Mouse (Mus musculus) small intestine, adult 2 months (tissue): ENCODE data around the gene Myzap. TPM values are rescaled to one million over a fixed set of nuclear protein-coding genes. Genes with fewer than 3 reads are reported as not detected.
A peak's percentile ranks its signal among the peaks of the same experiment; 100 is the strongest.
"Not testable (repeated sequence)": the region's sequence is repeated elsewhere in the genome, so short reads cannot be mapped to it uniquely, and the experiment has no call there.

ENCODE experiments used
- H3K27ac ChIP-seq: fragments of 200-500 bp; 2 replicates; pipeline ENCODE4 v1.5.1; 2012; ENCODE audit warnings: low read depth, low read length, control low read depth, inconsistent platforms; ENCODE audit not compliant: insufficient read depth
- H3K27me3 ChIP-seq: fragments of 200-500 bp; 2 replicates; pipeline ENCODE4 v1.6.1; 2012; ENCODE audit warnings: mild to moderate bottlenecking, moderate library complexity, low read length, inconsistent platforms; ENCODE audit not compliant: control insufficient read depth, insufficient read depth
- H3K36me3 ChIP-seq: fragments of 200-500 bp; 2 replicates; pipeline ENCODE4 v1.6.1; 2012; ENCODE audit warnings: mild to moderate bottlenecking, low read length, control low read depth, inconsistent platforms; ENCODE audit not compliant: control insufficient read depth, insufficient read depth
- H3K4me1 ChIP-seq: fragments of 200-500 bp; 2 replicates; pipeline ENCODE4 v1.6.1; 2012; ENCODE audit warnings: low read length, inconsistent platforms, mixed read lengths; ENCODE audit not compliant: control insufficient read depth, insufficient read depth, insufficient read length
- H3K4me3 ChIP-seq: fragments of 200-500 bp; 2 replicates; pipeline ENCODE4 v1.5.1; 2012; ENCODE audit warnings: low read depth, mild to moderate bottlenecking, control low read depth, inconsistent platforms, low read length, moderate library complexity
- CTCF ChIP-seq: fragments of 200-500 bp; IDR thresholded peaks from 2 replicates; pipeline ENCODE4 v1.5.1; 2012; ENCODE audit warnings: low read depth, mild to moderate bottlenecking, control low read depth, inconsistent platforms, low read length, moderate library complexity, mixed read lengths; ENCODE audit not compliant: insufficient replicate concordance, insufficient read length; ENCODE audit errors: extremely low read depth
- POLR2A ChIP-seq: fragments of 200-500 bp; IDR thresholded peaks from 2 replicates; pipeline ENCODE4 v1.6.1; 2012; ENCODE audit warnings: low read depth, mild to moderate bottlenecking, control low read depth, inconsistent platforms, low read length, moderate library complexity
- WGBS: fragments of 180-500 bp; shearing (Covaris S2); methylation state at CpG from one replicate; pipeline ENCODE4 v1.1.7; 2018; 5-methylcytosine and 5-hydroxymethylcytosine counted together
- polyA plus RNA-seq: library from polyadenylated mRNA; depleted of rRNA; stranded (reverse); fragments of >200 nt; gene quantifications from 2 replicates; pipeline ENCODE4 v1.2.3, GENCODE M21; 2012

Gene Myzap
- polyA plus RNA-seq, 1 experiment, result 14.2 TPM

GRCm38 (mm10) chr9:71493771-71494170 lies 98.4 kb downstream of the Myzap start:
- Histone ChIP-seq H3K27me3 (no peaks in the 10 kb centered on the region), H3K36me3 (no peaks in the 10 kb centered on the region), H3K27ac (no peak overlapping the region), H3K4me1 (peaks cover 7% of the 10 kb centered on the region; the same call in 1 of the 2 replicates), H3K4me3 (no peak overlapping the region)
- WGBS, result 93% methylated on average over 5 of the region's 5 CpGs
- TF ChIP-seq POLR2A (no peak), CTCF (no peak)

GRCm38 (mm10) chr9:71492296-71493025 lies 99.7 kb downstream of the Myzap start:
- no peak for TF ChIP-seq POLR2A
- no peak for TF ChIP-seq CTCF
- H3K36me3 ChIP-seq, result no peaks in the 10 kb centered on the region
- no peak overlapping the region for H3K27ac ChIP-seq
- peaks cover 7% of the 10 kb centered on the region; the same call in 1 of the 2 replicates for H3K4me1 ChIP-seq
- 75% methylated on average over 15 of the region's 15 CpGs for WGBS
- no peak overlapping the region for H3K4me3 ChIP-seq
- no peaks in the 10 kb centered on the region for H3K27me3 ChIP-seq

GRCm38 (mm10) chr9:71490076-71490475 lies 102.1 kb downstream of the Myzap start:
- 30% methylated on average over 3 of the region's 3 CpGs for WGBS
- TF ChIP-seq CTCF (no peak), POLR2A (no peak)
- no peak overlapping the region for H3K27ac ChIP-seq
- H3K4me3 ChIP-seq, result no peak overlapping the region
- peaks cover 5% of the 10 kb centered on the region; the same call in 1 of the 2 replicates for H3K4me1 ChIP-seq
- H3K36me3 ChIP-seq, result no peaks in the 10 kb centered on the region
- H3K27me3 ChIP-seq, result no peaks in the 10 kb centered on the region

GRCm38 (mm10) chr9:71486127-71486526 lies 106.0 kb downstream of the Myzap start:
- WGBS, result 37% methylated on average over 7 of the region's 7 CpGs
- no peak for TF ChIP-seq CTCF
- no peak for TF ChIP-seq POLR2A
- Histone ChIP-seq H3K27me3 (no peaks in the 10 kb centered on the region), H3K4me3 (peak overlapping the region; percentile 68), H3K27ac (no peak overlapping the region), H3K4me1 (peaks cover 5% of the 10 kb centered on the region; the same call in 1 of the 2 replicates), H3K36me3 (peaks cover 17% of the 10 kb centered on the region)

- Histone ChIP-seq H3K27me3 (no peaks in the 10 kb centered on the region), H3K36me3 (peaks cover 23% of the 10 kb centered on the region), H3K4me1 (peaks cover 5% of the 10 kb centered on the region; the same call in 1 of the 2 replicates), H3K27ac (peak within 1 kb of the TSS; percentile 82), H3K4me3 (peak within 1 kb of the TSS; percentile 68)
- WGBS, result under 1% methylated on average over 70 of the region's 70 CpGs
- TF ChIP-seq CTCF (no peak), POLR2A (peak; percentile 33)
These were observed 106.6 kb downstream of the Myzap start, which contains the start of gene Polr2m for GRCm38 (mm10) chr9:71485475-71486094. Gene Polr2m, minus strand, starts transcription at chr9:71485935.

GRCm38 (mm10) chr9:71484871-71485474 lies 107.2 kb downstream of the Myzap start:
- H3K4me1 ChIP-seq, result peaks cover 1% of the 10 kb centered on the region; the same call in 1 of the 2 replicates
- peak overlapping the region; percentile 82 for H3K27ac ChIP-seq
- peaks cover 29% of the 10 kb centered on the region for H3K36me3 ChIP-seq
- H3K4me3 ChIP-seq, result peak overlapping the region; percentile 68
- H3K27me3 ChIP-seq, result no peaks in the 10 kb centered on the region
- TF ChIP-seq CTCF (no peak), POLR2A (no peak)
- under 1% methylated on average over 14 of the region's 14 CpGs for WGBS

GRCm38 (mm10) chr9:71483872-71484271 lies 108.3 kb downstream of the Myzap start:
- 73% methylated on average over 7 of the region's 7 CpGs for WGBS

More at GRCm38 (mm10) chr9:71483872-71484271, 108.3 kb downstream of the Myzap start:
- peaks cover 40% of the 10 kb centered on the region for H3K36me3 ChIP-seq
- not testable (repeated sequence) for H3K4me3 ChIP-seq, H3K4me1 ChIP-seq, H3K27me3 ChIP-seq, H3K27ac ChIP-seq
